Mouse (Mus musculus): ENCODE results near the gene Ppm1a. TPM values are rescaled to one million over a fixed set of nuclear protein-coding genes. Genes with fewer than 3 reads are reported as not detected.
"Not testable (repeated sequence)": the region's sequence is repeated elsewhere in the genome, so short reads cannot be mapped to it uniquely, and the experiment has no call there.

Gene Ppm1a
- total RNA-seq, 1 experiment from 2014 or later = 295 TPM

GRCm38 (mm10) chr12:72761649-72762261 lies 4.5 kb downstream of the Ppm1a start:
- DNase-seq = peak; percentile 77

GRCm38 (mm10) chr12:72762502-72762901 lies 5.2 kb downstream of the Ppm1a start:
- DNase-seq = no peak

- no peak for DNase-seq
Measured at GRCm38 (mm10) chr12:72763156-72763555, 5.9 kb downstream of the Ppm1a start.

GRCm38 (mm10) chr12:72767809-72768208 lies 10.6 kb downstream of the Ppm1a start:
- DNase-seq = no peak

GRCm38 (mm10) chr12:72768230-72768629 lies 11.0 kb downstream of the Ppm1a start:
- no peak for DNase-seq

- no peak for DNase-seq
Measured at GRCm38 (mm10) chr12:72769546-72770230, 12.4 kb downstream of the Ppm1a start.

GRCm38 (mm10) chr12:72771153-72771552 lies 13.9 kb downstream of the Ppm1a start:
- no peak for DNase-seq

- DNase-seq = no peak
Measured at GRCm38 (mm10) chr12:72771711-72772110, 14.5 kb downstream of the Ppm1a start.

GRCm38 (mm10) chr12:72773921-72774320 lies 16.7 kb downstream of the Ppm1a start:
- no peak for DNase-seq

GRCm38 (mm10) chr12:72777244-72777643 lies 20.0 kb downstream of the Ppm1a start:
- no peak for DNase-seq

- no peak for DNase-seq
Measured at GRCm38 (mm10) chr12:72780136-72780535, 22.9 kb downstream of the Ppm1a start.

GRCm38 (mm10) chr12:72782786-72783185 lies 25.5 kb downstream of the Ppm1a start:
- not testable (repeated sequence) for DNase-seq

GRCm38 (mm10) chr12:72785183-72785930 lies 28.1 kb downstream of the Ppm1a start:
- no peak for DNase-seq

GRCm38 (mm10) chr12:72786551-72786950 lies 29.3 kb downstream of the Ppm1a start:
- no peak for DNase-seq

- no peak for DNase-seq
Measured at GRCm38 (mm10) chr12:72786986-72787385, 29.7 kb downstream of the Ppm1a start.

GRCm38 (mm10) chr12:72790538-72790937 lies 33.3 kb downstream of the Ppm1a start:
- DNase-seq = no peak

- DNase-seq = no peak
Measured at GRCm38 (mm10) chr12:72792320-72793091, 35.3 kb downstream of the Ppm1a start.

GRCm38 (mm10) chr12:72793983-72794382 lies 36.7 kb downstream of the Ppm1a start:
- no peak for DNase-seq

GRCm38 (mm10) chr12:72809798-72810197 lies 52.5 kb downstream of the Ppm1a start:
- DNase-seq = no peak

- DNase-seq = no peak
Measured at GRCm38 (mm10) chr12:72811588-72811987, 54.3 kb downstream of the Ppm1a start.

- DNase-seq = no peak
Measured at GRCm38 (mm10) chr12:72820940-72821431, 63.7 kb downstream of the Ppm1a start.

- DNase-seq = no peak
Measured at GRCm38 (mm10) chr12:72821589-72821988, 64.3 kb downstream of the Ppm1a start.

Data from adrenal gland, postnatal 25 days (tissue).